Mouse (Mus musculus) heart, adult 2 months (tissue): ENCODE measurements at regions not wholly inside any gene's neighbourhood (a gene's known extent, or its start where the extent isn't known, plus 50 kb on each side); places are given as distances from the start of the nearest gene placed in this dataset.

ENCODE experiments used
- DNase-seq, 2 experiments: peaks; one replicate each; pipeline ENCODE4 v3.0.0; 2021
- H3K27ac ChIP-seq: fragments of 200-600 bp; 2 replicates; pipeline ENCODE4 v1.8.1; 2022
- H3K27me3 ChIP-seq: fragments of 200-500 bp; 2 replicates; pipeline ENCODE4 v1.6.1; 2012; ENCODE audit warnings: mild to moderate bottlenecking, low read length, inconsistent platforms, mixed read lengths; ENCODE audit not compliant: control insufficient read depth, insufficient read depth
- H3K36me3 ChIP-seq: fragments of 200-500 bp; 2 replicates; pipeline ENCODE4 v1.6.1; 2012; ENCODE audit warnings: low read length, inconsistent platforms; ENCODE audit not compliant: control insufficient read depth, insufficient read depth
- H3K4me1 ChIP-seq: fragments of 200-500 bp; 2 replicates; pipeline ENCODE4 v1.6.1; 2011; ENCODE audit warnings: low read length; ENCODE audit not compliant: control insufficient read depth, insufficient read depth
- H3K4me3 ChIP-seq: fragments of 200-600 bp; 2 replicates; pipeline ENCODE4 v1.8.1; 2022
- H3K79me2 ChIP-seq: fragments of 200-500 bp; replicated peaks from 2 replicates; pipeline ENCODE4 v1.6.1; 2012; ENCODE audit warnings: mild to moderate bottlenecking, inconsistent platforms, low read length, moderate library complexity, mixed read lengths; ENCODE audit not compliant: control insufficient read depth, insufficient read depth
- H3K9ac ChIP-seq: fragments of 200-500 bp; 2 replicates; pipeline ENCODE4 v1.6.1; 2012; ENCODE audit warnings: low read depth, mild to moderate bottlenecking, control low read depth, inconsistent platforms, low read length, mixed read lengths
- CTCF ChIP-seq: fragments of 200-600 bp; IDR thresholded peaks from 2 replicates; pipeline ENCODE4 v1.8.1; 2022; ENCODE audit warnings: antibody characterized with exemption, mild to moderate bottlenecking, moderate library complexity
- EP300 ChIP-seq: fragments of 200-500 bp; IDR thresholded peaks from 2 replicates; pipeline ENCODE4 v1.6.1; 2011; ENCODE audit warnings: low read depth, low read length, control low read depth; ENCODE audit not compliant: insufficient read depth
- POLR2A ChIP-seq: fragments of 200-500 bp; IDR thresholded peaks from 2 replicates; pipeline ENCODE4 v1.6.1; 2011; ENCODE audit warnings: mild to moderate bottlenecking, low read depth, low read length, control low read depth; ENCODE audit not compliant: insufficient read depth
- WGBS: fragments of 180-500 bp; shearing (Covaris S2); methylation state at CpG from one replicate; pipeline ENCODE4 v1.1.7; 2018; 5-methylcytosine and 5-hydroxymethylcytosine counted together
- intact Hi-C: fragments of 180-260 bp; cut with DNase I; formaldehyde crosslinking; loops from one replicate; pipeline ENCODE4 v1.15.1; 2025

DNA sequence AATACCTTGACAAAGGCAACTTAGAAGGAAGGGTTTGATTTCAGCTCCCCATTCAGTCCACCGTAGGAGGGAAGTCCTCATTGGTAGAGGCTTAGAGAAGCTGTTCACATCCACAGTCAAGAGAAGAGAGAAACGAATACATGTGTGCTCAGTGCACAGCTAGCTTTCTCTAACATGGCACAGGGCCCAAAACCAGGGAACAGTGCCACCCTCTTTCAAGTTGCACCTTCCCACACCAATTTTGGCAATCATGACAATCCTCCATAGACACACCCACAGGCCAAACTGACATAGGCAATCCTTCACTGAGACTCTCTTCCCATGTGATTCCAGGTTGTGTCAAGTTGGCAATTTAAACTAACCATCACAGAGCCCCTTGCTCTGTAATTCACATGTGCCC is 193.4 kb upstream of the Zfp462 start:
- intact Hi-C loops = no loop called here
- Histone ChIP-seq H3K27me3 (no peaks in the 10 kb centered on the region), H3K36me3 (no peaks in the 10 kb centered on the region), H3K4me1 (no peaks in the 10 kb centered on the region), H3K4me3 (no peak overlapping the region), H3K79me2 (no peaks in the 10 kb centered on the region), H3K27ac (no peak overlapping the region), H3K9ac (no peak overlapping the region)
- DNase-seq = no peak
- TF ChIP-seq EP300 = no peak
- TF ChIP-seq CTCF = no peak
- no peak for TF ChIP-seq POLR2A
- 79% methylated on average over 2 of the region's 2 CpGs for WGBS

DNA sequence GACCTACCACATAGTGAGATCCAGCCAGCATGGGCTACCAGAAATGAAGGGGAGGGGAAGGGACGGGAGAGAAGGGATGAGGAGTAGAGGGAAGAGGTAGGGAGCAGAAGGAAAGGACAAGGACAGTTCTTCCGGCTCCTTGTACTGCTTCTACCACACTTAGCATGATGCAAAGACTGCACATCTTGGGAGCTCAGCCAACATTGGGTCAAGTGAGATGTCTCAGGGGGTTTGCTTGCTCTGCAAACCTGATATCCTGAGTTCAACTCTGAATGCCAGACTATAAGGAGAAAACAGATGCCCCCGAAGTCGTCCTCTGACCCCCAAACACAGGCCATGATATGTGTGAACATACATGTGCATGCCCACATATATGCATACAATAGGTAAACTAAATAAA is 188.4 kb upstream of the Zfp462 start:
- H3K79me2 ChIP-seq = no peaks in the 10 kb centered on the region
- no peak for DNase-seq
- H3K4me3 ChIP-seq = no peak overlapping the region
- H3K36me3 ChIP-seq = no peaks in the 10 kb centered on the region
- no peaks in the 10 kb centered on the region for H3K27me3 ChIP-seq
- no peak overlapping the region for H3K27ac ChIP-seq
- intact Hi-C loops = no loop called here
- 81% methylated on average over 4 of the region's 4 CpGs for WGBS
- TF ChIP-seq POLR2A (no peak), CTCF (no peak), EP300 (no peak)
- H3K9ac ChIP-seq = no peak overlapping the region
- H3K4me1 ChIP-seq = peaks cover 3% of the 10 kb centered on the region

DNA sequence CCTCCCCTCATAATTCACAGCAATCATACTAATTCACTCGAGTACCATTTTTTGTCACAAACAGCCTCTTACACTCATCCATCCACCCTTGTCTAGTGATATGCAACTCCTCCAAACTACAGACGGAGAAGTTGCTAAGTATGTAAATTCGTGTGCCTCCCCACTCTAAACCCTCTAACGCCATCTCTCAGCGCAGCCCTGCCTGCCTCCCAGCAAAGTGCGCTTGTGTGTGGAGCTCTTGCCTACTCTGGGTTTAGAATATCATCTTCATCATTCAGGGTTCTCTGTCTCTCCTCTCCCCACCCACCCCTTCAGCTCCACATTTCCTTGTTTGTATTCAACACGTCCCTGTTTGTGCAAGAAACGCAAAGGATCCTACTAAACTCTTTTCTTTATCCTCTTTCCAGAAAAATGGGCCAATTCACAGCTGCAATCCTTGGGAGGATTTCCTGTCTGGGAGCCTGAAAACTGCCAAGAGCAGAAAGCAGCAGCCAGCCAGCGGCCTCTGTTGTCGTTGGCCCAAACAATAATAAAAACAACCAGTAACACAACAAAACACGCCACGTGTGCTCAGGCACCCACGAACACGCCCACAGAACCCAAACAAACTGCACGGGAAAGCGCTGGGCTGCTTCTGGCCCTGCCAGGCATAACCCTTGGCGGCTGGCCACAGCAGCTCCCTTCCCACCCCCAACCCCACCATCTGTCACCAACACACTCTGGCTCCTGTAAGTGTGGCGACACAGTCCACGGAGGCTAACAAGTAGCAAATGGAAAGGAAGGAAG is 186.9 kb upstream of the Zfp462 start:
- DNase-seq = peak; percentile 63 to 69
- Histone ChIP-seq H3K27me3 (no peaks in the 10 kb centered on the region), H3K79me2 (no peaks in the 10 kb centered on the region), H3K27ac (no peak overlapping the region), H3K4me1 (peaks cover 3% of the 10 kb centered on the region), H3K4me3 (peak overlapping the region; percentile 26; the same call in 1 of the 2 replicates), H3K9ac (peak overlapping the region; percentile 9), H3K36me3 (no peaks in the 10 kb centered on the region)
- TF ChIP-seq EP300 (no peak), POLR2A (no peak), CTCF (no peak)
- WGBS = 21% methylated on average over 19 of the region's 19 CpGs
- intact Hi-C loops = no loop called here

DNA sequence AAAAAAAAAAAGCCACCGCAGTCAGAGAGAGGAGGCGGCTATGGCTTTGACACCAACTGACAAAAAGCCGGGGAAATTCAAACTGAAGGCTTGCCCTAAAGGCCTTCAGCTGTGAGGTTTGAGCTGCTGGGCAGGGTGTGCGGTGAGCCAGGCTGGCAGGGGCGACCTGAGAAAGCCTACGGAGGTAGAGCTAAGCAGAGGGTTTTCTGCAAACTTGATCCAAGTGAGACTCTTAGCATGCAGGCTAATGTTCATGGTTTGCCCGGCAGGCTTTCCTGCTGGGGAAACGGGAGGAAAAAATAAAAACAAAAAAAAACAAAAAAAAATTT is 186.4 kb upstream of the Zfp462 start:
- Histone ChIP-seq H3K79me2 (no peaks in the 10 kb centered on the region), H3K9ac (peak overlapping the region; percentile 25; the same call in 1 of the 2 replicates), H3K36me3 (no peaks in the 10 kb centered on the region), H3K27ac (no peak overlapping the region), H3K4me1 (peaks cover 3% of the 10 kb centered on the region), H3K4me3 (no peak overlapping the region), H3K27me3 (no peaks in the 10 kb centered on the region)
- TF ChIP-seq CTCF (no peak), POLR2A (no peak), EP300 (no peak)
- intact Hi-C loops = no loop called here
- no peak for DNase-seq
- 27% methylated on average over 8 of the region's 8 CpGs for WGBS

DNA sequence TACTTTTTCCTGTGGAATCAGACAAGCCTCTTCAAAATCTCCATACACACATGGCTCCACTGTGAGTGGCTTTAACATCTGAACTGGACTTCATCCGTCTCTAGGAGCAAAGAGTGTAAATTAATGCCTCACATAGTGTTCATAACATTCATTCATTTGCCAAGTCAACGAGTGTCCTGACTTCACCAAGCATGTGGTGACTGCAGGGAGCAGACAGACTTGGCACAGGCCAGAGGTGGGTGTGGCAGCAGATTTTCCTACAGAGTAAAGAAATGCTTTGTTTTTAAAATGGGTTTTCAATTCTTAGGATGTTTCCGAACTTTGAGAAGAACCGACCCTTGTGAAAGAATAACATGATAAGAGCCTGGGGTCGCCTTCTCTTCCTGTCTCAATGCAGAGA is 183.6 kb upstream of the Zfp462 start:
- no peak overlapping the region for H3K27ac ChIP-seq
- peaks cover 3% of the 10 kb centered on the region for H3K4me1 ChIP-seq
- TF ChIP-seq EP300 = no peak
- TF ChIP-seq POLR2A = no peak
- TF ChIP-seq CTCF = no peak
- intact Hi-C loops = no loop called here
- DNase-seq = peak; percentile 14 to 34
- 27% methylated on average over 5 of the region's 5 CpGs for WGBS
- no peaks in the 10 kb centered on the region for H3K79me2 ChIP-seq
- no peak overlapping the region for H3K4me3 ChIP-seq
- no peaks in the 10 kb centered on the region for H3K27me3 ChIP-seq
- H3K9ac ChIP-seq = no peak overlapping the region
- H3K36me3 ChIP-seq = no peaks in the 10 kb centered on the region

DNA sequence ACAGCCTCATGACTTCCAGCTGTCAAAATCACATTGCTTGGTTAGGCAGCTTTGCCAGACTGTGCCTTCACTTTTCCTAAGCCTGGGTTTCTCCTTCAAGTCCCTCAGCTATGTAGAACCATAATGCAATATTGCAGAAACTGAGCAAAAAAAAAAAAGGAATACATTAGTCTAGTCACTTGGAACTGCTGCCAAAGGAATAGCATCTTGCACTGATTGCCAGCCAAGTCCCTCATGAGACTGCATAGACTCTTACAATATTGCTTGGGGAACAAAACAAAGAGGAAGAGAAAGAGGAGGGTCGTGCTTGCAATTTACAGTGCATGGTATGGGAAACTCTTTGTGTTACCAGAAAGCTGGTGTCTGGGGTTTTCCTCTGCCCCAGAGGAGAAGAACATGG is 179.8 kb upstream of the Zfp462 start:
- no peaks in the 10 kb centered on the region for H3K79me2 ChIP-seq
- intact Hi-C loops = no loop called here

More for the DNA sequence above, 179.8 kb upstream of the Zfp462 start:
- Histone ChIP-seq H3K4me3 (no peak overlapping the region), H3K9ac (no peak overlapping the region), H3K36me3 (no peaks in the 10 kb centered on the region), H3K27me3 (no peaks in the 10 kb centered on the region), H3K4me1 (peaks cover 1% of the 10 kb centered on the region), H3K27ac (no peak overlapping the region)
- no peak for TF ChIP-seq EP300
- TF ChIP-seq POLR2A = no peak
- TF ChIP-seq CTCF = no peak
- WGBS = 35% methylated on average over 1 of the region's 1 CpGs
- DNase-seq = no peak
